Mouse (Mus musculus) brain, embryonic 14.5 days (tissue): Measurements from ENCODE around the gene Nfkbiz.

Experiments used
- CTCF ChIP-seq: fragments of 200-500 bp; IDR thresholded peaks from 2 replicates; pipeline ENCODE4 v1.5.1; 2012; ENCODE audit warnings: inconsistent platforms, mild to moderate bottlenecking, moderate library complexity, borderline replicate concordance; ENCODE audit not compliant: insufficient read depth, insufficient read length; ENCODE audit errors: extremely low read depth
- POLR2A ChIP-seq: fragments of 200-500 bp; IDR thresholded peaks from 2 replicates; pipeline ENCODE4 v1.6.1; 2012; ENCODE audit warnings: mild to moderate bottlenecking, inconsistent platforms, borderline replicate concordance; ENCODE audit not compliant: poor library complexity, insufficient read depth, insufficient read length, severe bottlenecking; ENCODE audit errors: extremely low read depth

DNA sequence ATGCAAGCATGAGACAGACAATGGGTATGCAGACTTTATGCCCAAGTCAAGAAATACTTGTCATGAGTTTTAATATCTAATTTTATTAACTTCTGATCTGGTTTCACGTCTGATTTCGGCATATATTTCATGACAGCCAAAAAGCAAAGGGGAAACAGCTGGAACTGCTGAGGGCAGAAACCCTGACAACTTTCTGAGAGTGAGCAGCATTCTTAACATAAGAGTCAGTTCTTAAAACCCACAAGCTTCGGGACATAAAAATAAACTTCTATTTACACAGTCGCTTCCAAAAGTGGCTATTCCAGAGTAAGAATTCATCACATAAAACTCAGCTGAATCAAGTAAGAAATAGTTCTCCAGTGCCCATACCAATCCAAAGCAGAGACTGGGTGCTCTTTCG lies 4.4 kb upstream of the Nfkbiz start:
- TF ChIP-seq POLR2A (no peak), CTCF (no peak)
